Mouse (Mus musculus): ENCODE data around the gene Drg2.

- TF ChIP-seq CTCF (IDR thresholded peaks at IDR 0.05; ENCODE audit: control insufficient read depth, insufficient read depth, insufficient read length) (no peak), USF1 (IDR thresholded peaks at IDR 0.05; ENCODE audit: low read depth) (no peak), MYOG (IDR thresholded peaks at IDR 0.05; ENCODE audit: control insufficient read depth, extremely low read depth, insufficient read length) (no peak), CEBPB (IDR thresholded peaks at IDR 0.05; ENCODE audit: low read depth) (no peak), MYOD1 (IDR thresholded peaks at IDR 0.05; ENCODE audit: control insufficient read depth, insufficient read length, low read depth) (no peak), MAX (IDR thresholded peaks at IDR 0.05) (no peak), FOSL1 (IDR thresholded peaks at IDR 0.05; ENCODE audit: insufficient read depth, low read length, poor library complexity, severe bottlenecking) (no peak)
Measured at GRCm38 (mm10) chr11:60457973-60458372, 3.6 kb downstream of the Drg2 start.

Measured in C2C12 (cell line).